Mouse (Mus musculus): ENCODE measurements around the gene Hmces.

Hmces gene

DNA sequence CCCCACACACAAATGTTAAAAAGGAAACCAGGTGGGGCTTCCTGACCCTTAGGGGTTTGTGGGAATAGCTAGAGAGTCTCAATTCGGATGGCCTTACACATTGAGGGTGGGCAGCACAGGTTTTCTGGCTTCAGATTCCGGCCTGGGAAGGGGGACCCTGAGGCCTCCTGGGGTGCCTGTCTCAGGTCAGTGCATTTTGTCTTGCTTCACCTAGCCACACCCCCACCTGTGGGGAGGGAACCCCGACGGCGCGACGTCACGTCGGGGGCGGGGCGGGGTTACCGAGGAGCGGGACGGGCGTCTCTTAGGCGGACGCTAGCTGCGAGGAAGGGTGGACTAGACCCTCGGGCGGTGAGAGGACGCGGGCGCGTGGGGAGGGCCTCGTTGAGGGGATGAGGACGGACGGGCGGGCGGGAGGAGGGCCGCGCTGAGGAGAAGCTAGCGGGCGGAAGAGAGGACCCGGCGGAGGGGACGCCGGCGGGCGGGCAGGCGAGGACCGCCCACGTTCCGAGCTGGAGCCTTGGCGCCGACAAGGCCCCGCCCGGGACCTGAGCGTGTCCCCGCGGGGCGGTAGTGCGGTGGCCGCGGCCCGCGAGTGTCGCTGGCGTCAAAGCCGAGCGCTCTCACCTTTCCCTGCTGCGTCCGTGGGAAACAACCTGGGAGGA lies at the start of gene Hmces:
Gene Hmces, plus strand, starts transcription at position 275 of the 665 bp plus-strand sequence.
- peak; percentile 95 for DNase-seq (ENCODE audit: low read depth, low spot score)

DNA sequence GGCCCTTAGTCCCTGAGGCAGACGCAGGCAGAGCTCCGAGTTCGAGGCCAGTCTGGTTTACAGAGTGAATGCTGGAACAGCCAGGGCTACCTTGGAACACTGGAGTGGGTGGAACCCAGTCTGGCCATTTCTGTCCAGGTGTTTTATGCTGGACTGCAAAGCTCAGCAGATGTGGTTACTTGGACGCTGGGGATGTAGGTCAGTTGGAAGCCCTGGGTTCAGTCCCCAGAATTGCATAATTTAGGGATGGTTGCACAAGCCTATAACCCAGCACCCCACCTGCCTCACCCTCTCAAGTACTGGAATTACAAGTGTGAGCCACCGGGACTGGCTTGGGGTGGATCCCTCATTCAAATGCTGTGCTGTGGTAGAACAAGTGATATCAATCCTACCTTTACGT lies 47.5 kb upstream of the Hmces start:
- no peak for DNase-seq (ENCODE audit: low read depth, low spot score)

DNA sequence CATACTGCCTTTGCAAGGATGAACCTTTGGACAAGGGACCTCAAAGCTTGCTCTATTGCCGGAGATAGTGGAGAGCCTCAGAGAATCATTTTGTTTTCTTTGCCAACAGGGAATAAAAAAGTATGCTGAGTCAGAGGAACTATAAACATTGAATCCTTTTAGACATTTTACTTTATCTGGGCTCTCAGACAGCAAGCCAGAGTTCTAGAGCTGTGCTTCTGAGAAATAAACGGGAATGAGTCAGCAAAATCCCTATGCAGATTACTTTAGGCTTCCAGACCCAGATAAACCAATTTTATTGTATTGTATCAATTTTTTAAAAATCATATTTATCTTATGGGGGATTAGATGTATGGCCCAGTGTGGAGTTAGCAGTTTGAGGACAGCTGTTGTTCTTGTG lies 46.5 kb upstream of the Hmces start:
- no peak for DNase-seq (ENCODE audit: low read depth, low spot score)

DNA sequence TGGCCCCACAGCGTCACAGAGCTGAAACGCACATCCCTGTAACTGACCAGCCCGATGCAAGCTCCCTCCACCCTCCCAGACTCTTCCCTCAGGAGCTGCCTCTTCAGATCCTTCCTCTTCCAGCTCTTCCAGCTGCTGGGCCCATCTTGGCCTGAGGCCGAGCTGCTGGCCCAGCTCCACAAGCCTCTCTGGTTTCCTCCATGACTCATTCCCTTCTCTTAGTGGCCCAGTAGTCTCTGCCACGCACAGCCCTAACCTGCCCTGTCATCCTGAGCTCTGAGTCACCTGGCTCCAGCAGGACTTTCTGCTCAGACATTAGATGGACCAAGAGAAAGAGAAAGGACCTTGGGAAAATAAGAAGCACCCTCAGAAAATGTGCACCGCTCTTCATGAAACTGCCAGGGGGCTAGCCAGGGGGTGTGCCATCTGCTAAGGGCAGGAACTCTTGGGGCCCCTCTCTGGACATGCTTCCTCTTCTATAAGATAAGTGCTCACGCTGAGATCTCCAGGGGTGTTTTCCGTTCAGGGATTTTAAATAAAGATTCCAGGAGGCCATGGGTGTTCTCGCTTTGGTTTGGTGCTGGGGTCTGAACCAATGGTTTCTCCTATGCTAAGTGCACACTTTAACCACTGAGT lies 44.7 kb upstream of the Hmces start:
- DNase-seq (ENCODE audit: low read depth, low spot score), result no peak

DNA sequence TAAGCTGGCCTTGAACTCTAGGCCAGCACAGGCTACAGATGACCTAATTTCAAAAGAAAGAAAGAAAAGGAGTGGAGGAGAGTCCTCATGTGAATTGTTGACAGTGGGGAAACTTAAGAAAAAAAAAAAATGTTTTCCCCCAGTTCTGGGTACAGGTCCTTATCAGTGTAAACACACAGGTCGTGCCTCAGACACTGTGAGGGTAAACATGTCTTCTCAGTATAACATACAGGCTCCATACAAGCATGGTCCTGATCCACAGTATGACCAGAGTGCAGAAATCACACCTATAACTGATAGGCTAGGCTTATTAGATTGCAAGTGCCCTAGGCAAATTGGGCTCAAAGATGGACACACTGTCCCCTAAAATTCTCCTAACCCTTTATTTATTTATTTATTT lies 43.3 kb upstream of the Hmces start:
- DNase-seq (ENCODE audit: low read depth, low spot score), result no peak

DNA sequence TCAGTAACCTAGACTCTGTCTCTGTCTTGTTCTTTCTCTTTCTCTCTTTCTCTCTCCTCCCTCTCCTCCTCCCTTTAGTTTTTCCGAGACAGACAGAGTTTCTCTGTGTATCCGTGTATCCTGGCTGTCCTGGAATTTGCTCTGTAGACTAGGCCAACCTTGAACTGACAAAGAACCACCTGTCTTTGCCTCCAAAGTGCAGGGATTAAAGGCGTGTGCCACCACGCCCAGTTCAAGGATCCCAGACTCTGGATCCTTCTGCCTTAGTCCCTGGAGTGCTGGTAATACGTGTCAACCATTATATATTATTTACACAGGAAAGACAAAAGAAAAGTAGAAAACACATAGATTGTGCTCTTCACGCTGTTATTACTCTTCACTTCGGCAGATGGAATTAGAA lies 42.5 kb upstream of the Hmces start:
- peak; percentile 80 for DNase-seq (ENCODE audit: low read depth, low spot score)

DNA sequence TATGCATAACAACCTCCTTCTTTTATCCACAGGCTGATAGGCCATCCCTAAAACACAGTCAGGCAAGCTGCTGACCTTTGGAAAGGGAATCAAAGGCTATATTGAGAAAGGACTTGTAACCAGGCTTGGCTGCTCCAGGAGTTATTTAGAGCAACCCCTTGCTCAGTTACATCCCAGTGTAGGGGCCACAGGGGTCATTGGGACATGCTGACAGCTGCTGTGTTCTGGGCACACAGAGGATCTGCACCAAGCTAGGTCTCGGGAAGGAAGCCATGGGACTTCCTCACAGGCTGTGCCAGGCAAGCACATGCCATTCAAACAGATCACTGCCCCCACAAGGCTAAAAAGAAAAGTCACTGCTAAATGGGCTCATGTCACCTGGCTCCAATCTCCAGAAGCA lies 40.6 kb upstream of the Hmces start:
- DNase-seq (ENCODE audit: low read depth, low spot score), result no peak

DNA sequence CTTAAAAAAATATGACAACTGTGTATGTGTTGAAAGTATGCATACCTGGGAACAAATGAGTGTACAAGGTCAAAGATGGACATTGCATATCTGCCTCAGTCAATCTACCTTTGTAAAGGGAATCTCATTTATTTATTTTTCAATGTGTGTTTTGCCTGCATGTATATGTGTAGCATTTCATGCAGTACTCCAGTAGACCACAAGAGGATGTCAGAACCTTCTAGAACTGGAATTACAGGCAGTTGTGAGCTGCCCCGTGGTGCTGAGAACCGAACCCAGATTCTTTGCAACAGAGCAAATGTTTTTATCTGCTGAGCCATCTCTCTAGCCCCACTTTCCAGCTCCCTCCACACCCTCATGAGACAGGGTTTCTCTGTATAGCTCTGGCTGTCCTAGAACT lies 39.8 kb upstream of the Hmces start:
- peak; percentile 39 for DNase-seq (ENCODE audit: low read depth, low spot score)

DNA sequence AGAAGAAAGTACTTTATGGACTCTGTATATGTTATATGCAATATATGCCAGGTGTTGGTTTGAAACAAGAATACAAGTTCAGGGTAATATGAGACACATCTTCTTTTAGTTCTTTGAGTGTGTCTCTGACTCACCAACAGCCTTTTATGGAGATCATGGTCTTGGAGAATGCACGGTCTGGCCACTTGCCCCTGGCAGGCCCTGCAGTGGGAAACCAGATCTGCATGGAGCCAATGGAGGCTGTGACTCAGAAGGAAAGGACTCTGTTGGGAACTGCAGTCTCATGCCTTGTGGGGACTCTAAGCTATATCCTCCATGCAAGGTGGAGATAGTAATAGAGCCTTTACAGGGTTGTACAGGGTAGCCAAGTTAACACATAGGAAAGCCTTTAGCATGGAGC lies 38.7 kb upstream of the Hmces start:
- no peak for DNase-seq (ENCODE audit: low read depth, low spot score)

DNA sequence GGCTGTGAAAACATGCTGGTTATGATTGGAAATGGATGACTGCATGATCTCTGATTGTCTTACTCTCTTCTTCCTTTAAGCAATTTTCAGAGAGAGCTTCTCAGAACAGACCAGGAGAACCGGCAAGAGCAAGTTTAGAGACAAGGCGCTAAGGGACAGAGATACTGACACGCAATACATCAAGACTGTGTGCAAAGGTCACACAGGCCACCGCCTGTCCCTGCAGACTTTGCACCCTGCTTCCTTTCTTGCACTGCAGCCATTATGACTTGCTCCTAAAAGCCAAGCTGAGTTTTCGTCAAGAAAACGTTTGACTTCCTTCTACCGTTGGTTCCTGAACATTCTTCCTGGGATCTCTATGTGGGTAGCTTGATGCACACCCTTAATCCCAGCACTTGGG lies 38.2 kb upstream of the Hmces start:
- DNase-seq (ENCODE audit: low read depth, low spot score), result no peak

DNA sequence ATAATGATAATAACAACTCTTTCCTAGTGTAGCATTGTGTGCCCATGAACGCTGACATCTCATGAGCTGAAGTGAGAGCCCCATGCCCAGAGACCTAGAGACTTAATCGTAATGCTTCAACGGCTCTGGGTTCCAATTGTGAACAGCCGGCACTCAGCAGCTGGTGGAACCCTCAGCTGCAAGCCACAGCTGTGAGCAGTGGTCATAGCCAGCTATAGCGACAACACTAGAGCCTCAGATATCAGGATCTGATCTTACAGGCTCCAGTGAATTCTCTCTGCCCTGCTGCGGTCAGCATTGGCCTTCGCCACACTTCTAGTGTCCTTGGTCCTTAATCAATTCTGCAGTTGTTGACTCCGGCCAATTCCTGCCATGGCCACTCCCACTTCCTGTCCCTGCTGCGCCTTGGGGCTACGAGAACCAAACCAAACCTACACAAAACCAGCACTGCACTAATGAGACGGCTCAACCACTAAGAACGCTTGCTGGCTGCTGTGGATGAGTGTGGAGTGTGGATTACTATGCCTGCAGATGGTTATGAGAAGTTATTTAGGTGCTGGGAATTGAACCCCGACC lies 37.6 kb upstream of the Hmces start:
- peak; percentile 69 for DNase-seq (ENCODE audit: low read depth, low spot score)

DNA sequence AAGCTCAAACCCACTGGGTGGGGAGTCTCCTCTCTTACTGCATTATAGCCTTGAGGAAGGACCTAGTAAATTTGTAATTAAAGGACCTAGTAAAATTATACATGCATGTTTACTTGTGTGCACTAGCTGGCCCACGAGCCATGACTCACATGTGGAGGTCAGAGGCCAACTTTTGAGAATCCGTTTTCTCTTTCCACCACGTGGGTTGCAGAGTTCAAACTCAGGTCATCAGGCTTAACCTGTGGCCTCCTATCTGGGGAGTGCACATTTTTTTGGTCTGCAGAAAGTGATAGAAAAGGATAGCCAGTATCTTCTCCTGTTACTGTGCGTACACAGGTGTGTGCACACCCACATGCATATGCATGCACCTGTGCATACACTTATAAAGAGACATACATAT lies 34.7 kb upstream of the Hmces start:
- no peak for DNase-seq (ENCODE audit: low read depth, low spot score)

DNA sequence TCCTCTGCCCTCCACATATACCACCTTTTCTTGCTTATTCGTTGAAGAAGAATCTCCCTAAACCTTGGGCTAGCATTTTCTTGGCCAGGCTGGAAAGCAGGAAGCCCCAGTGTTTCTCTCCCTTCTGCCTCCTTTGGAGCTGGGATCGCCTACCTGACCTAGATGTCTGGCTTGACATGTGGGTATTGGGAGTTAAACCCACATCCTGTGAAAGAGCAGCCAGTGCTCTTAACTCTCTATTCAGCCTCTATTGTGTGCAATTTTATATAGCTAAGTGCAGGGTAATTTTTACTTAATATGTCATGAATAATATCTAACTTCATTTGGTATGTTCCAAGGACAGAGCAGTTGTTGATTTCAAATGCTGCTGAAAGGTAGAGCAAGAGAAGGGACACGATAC lies 34.1 kb upstream of the Hmces start:
- no peak for DNase-seq (ENCODE audit: low read depth, low spot score)

DNA sequence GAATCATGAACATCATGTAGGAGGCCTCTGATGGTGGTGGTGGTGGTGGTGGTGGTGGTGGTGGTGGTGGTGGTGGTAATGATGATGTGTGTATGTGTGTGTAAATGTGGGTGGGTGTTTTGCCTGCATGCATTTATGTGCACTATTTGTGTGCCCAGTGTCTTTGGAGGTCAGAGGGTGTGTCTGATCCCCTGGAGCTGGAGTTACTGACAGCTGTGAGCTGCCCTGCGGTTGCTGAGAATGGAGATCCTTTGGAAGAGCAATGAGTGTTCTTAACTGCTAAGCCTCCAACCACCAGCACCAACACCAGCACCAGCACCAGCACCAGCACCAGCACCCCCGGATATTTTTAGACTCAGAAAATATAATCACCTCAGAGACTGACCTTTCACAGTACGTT lies 31.5 kb upstream of the Hmces start:
- DNase-seq (ENCODE audit: low read depth, low spot score), result no peak

DNA sequence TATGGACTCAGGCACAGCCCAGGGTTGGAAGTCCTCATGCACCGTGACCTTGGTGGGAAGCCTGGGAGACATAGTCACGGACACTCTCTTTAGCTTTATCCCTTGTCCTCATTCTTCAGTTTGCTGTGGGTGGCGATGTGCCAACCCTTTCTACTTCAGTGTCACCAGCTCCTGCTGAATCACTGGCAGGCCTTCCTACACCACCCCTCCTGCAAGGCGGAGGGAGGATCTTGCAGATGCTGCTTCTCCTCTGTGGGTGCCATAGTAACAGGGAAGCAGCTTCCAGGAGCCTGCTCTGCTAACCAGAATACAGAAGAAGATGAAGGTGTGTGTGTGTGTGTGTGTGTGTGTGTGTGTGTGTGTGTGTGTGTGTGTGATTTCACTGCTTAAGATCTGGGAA lies 30.9 kb upstream of the Hmces start:
- DNase-seq (ENCODE audit: low read depth, low spot score), result no peak

DNA sequence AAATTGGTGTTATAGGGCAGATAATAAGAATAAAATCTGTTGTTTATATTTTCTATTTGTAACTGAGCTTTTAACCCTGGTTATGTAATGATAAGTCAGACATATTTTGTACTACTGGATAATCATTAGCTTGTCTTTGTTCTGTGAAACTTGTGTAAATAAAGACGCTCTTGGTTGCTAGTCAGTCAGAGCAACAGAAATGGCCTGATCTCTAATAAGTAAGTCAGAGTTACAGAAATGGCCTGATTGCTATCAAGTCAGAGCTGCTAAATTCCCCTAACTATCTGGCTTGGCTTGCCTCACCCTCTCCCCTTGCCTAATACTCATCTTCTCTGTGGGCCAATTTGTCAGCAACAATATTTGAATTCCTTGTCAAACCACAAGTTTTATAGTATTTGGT lies 27.0 kb upstream of the Hmces start:
- DNase-seq (ENCODE audit: low read depth, low spot score), result no peak

DNA sequence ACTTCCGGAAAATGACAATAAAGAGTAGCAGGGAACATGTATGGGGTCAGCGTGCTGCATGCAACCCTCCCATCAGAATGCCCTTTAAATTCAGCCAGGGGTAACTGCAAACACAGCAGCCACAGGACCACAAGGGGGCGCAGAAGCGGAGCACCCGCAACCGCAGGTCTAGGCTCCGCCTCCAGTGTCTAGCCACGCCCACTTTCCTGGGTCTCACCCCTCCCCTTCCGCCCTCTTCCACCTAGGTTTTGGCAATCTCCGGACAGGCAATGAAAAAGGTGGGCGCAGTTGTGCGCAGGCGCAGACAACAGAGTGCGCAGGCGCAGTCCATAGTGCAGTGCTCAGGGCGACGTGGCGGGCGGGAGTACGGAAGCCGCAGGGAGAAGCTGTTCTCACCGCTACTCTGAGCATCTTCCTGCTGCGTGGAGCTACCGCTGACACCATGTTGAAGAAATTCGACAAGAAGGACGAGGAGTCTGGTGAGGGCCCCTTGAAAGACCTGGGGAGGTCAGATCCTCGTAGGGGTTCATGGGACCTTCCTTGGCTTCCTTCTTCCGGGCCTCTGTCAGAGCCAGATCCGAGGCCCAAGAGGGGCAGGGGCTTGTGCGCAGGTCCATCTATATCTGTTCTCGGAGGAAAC lies 26.0 kb upstream of the Hmces start, which contains the start of gene Copg1:
Gene Copg1, plus strand, starts transcription at position 221 of the 640 bp plus-strand sequence.
- DNase-seq (ENCODE audit: low read depth, low spot score), result peak; percentile 99

DNA sequence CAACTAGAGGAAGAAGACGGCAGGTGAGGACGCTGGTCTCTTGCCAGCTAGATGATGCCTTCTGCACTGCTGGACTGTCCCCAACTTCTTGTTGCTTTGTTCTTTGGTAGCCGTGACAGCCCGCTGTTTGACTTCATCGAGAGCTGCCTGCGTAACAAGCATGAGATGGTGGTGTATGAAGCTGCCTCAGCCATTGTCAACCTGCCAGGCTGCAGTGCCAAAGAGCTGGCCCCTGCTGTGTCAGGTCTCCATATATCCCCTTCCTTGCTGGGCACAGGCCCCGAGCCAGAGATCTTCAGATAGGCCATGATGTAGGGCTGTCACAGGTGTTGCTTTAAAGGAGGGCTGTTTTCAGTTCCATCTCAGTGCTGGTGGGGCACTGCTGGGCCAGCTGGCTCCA lies 19.8 kb upstream of the Hmces start:
- DNase-seq (ENCODE audit: low read depth, low spot score), result no peak

DNA sequence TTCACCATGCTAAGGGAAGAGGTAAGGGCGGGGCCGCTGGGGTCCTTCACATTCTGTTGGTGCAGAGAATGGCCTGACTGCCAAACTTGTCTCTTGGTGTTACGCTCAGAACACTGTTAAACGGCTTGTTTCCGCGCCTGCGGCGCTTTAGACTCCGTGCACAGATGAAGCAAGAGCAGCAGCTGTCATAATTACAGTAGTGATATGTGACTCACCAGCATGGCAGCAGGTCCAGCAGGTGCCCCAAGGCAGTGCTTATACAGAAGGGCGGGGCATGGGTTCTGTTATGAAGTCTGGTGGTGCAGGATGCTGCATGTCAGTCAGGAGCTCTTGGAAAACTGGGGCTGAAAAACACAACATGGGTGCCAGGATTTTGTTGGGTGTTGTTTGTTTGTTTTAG lies 15.7 kb upstream of the Hmces start:
- no peak for DNase-seq (ENCODE audit: low read depth, low spot score)

DNA sequence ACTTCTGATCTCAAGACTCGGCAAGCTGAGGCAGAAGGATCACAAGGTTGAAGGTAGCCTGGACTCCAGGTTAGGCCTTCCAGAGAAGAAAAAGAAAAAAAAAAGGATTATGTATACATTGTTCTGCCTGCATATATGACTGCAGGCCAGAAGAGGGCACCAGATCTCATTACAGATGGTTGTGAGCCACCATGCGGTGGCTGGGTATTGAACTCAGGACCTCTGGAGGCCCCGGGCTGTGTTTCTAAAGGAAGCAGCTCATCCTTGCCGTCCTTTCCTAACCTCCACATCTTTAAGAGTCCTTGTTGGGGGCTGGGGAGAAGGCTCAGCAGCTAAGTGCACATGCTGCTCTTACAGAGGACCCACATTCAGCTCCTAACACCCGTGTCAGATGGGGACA lies 7.1 kb upstream of the Hmces start:
- DNase-seq (ENCODE audit: low read depth, low spot score), result peak; percentile 48

DNA sequence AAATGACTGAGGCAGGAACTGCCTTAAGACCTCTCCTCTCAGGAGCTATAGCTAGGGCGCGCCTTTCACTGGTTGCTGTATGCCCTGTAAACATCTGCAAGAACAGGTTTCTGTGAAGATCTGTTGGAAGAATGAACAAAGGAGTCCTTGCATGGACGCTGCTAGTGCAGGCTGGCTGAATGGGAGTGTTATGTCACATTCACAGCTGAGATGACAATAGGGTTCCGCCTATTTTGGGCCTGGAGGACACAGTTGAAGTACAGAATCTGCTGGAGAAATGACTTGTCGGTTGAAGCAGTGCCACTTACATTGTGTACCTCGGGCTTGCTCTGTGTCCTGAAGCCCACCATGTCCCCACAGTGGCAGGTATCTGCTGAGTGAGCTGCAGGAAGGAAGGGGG lies 4.6 kb upstream of the Hmces start:
- DNase-seq (ENCODE audit: low read depth, low spot score), result no peak

DNA sequence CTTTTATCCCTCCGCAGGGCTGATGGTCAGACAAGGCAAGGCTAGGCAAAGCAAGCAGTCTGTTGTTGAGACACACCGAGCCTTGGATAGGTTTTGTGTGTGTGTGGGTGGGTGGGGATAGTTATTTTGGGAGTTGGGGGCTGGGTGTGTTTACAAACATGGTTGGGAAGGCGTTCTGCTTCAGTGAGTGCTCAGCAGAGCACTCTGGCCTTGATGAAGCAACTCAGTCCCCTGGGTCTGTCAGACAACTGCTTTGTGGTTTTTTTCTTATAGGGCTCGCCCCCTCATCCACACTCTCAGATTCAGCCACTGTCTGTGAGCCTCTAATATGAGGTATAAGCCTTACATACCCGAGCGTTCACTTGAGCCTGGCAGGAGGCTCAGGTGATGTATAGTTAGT lies 2.2 kb upstream of the Hmces start:
- DNase-seq (ENCODE audit: low read depth, low spot score), result no peak

All from ZHBTc4 (cell line).